26 mouse cellular contexts compared by ENCODE assay signal in the genomic region with DNA sequence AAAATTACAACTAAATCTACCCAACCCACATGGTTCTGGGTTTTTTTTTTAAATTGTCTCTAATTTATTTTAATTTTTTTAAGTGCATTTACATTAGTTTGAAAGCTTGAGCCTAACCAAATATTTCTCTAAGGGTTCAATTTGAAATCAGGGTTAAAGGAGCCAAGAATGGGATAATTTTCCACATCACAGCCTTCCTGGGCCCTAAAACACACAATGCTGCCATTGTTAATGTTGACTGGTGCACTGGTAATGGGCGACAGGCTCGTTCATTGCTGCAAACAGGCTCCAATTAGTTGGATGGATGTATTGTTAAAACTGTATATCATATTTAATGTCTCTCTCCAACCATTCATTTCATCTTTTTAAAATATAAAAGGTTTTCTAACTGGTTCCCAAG. TPM values are rescaled to one million over a fixed set of nuclear protein-coding genes. Genes with fewer than 3 reads are reported as not detected.
A peak's percentile ranks its signal among the peaks of the same experiment; 100 is the strongest.
DNase-seq lines count a peak whose midpoint lies in the region; ATAC-seq and TF ChIP-seq lines count a peak whose summit lies in the region.
"Had no signal": no experiment of that assay in that cellular context is flagged by ENCODE, and none has a peak within 500 bp of the region (broad histone marks: within the 10 kb centered on the region; RNA-seq: fewer than 3 reads in every experiment).

No protein-coding gene starts in this region.

- intact Hi-C loops in left cerebral cortex, postnatal 10 days (cut with DNase I): no loop called here

- H3K27me3 ChIP-seq in forebrain, embryonic 13.5 days: no peaks in the 10 kb centered on the region
- H3K27me3 ChIP-seq in forebrain, embryonic 11.5 days (ENCODE audit: control insufficient read depth, insufficient read depth, low read length): no peaks in the 10 kb centered on the region
- H3K27me3 ChIP-seq: CH12.LX; embryonic facial prominence, embryonic 12.5 days; forebrain, embryonic 12.5 days had no signal

- H3K9me3 ChIP-seq in forebrain, embryonic 13.5 days (replicated peaks): peaks cover 10% of the 10 kb centered on the region
- no peaks in the 10 kb centered on the region for H3K9me3 ChIP-seq in forebrain, embryonic 11.5 days (ENCODE audit: control insufficient read depth, low read length)
- H3K9me3 ChIP-seq: embryonic facial prominence, embryonic 12.5 days had no signal

- no peak for TF ChIP-seq POLR2A in brain, embryonic 14.5 days (IDR thresholded peaks at IDR 0.05; ENCODE audit: borderline replicate concordance, extremely low read depth, insufficient read depth, insufficient read length, poor library complexity, severe bottlenecking)

- no peak overlapping the region for H3K9ac ChIP-seq in forebrain, embryonic 13.5 days
- H3K9ac ChIP-seq in forebrain, embryonic 11.5 days (ENCODE audit: low read length): no peak overlapping the region
- H3K9ac ChIP-seq: embryonic facial prominence, embryonic 12.5 days; forebrain, embryonic 12.5 days; forebrain, postnatal 0 days had no signal

- DNase-seq in forebrain, embryonic 11.5 days (ENCODE audit: low spot score): no peak
- peak; percentile 77 for DNase-seq in Muller cell, postnatal 12 days (ENCODE audit: inconsistent ontology term)
- DNase-seq in brain, embryonic 14.5 days (ENCODE audit: low read depth): peak; percentile 79
- DNase-seq in retina, embryonic 14.5 days (ENCODE audit: low spot score): peak; percentile 44
- DNase-seq in embryo, embryonic 10.5 days (ENCODE audit: low spot score): no peak
- DNase-seq in left cerebral cortex, postnatal 10 days (ENCODE audit: extremely low spot score in 1 of 2, low spot score in 2 of 2): no peak
- no peak for DNase-seq in spleen, postnatal 36 days (ENCODE audit: low spot score in 2 of 2)
- DNase-seq: adrenal gland, adult 8-10 months; adrenal gland, postnatal 14 days; adrenal gland, postnatal 36 days; B cell, adult 2 months; cerebellum, adult 11 months; cerebellum, adult 18-20 months; cerebellum, adult 8-10 months; cerebellum, adult 9-11 months; cerebellum, postnatal 14 days; cerebellum, postnatal 36 days; forebrain, postnatal 0 days had no signal

- TF ChIP-seq CTCF in brain, embryonic 14.5 days (IDR thresholded peaks at IDR 0.05; ENCODE audit: borderline replicate concordance, extremely low read depth, insufficient read depth, insufficient read length): no peak

- no peak overlapping the region for H3K4me2 ChIP-seq in forebrain, embryonic 13.5 days
- no peak overlapping the region for H3K4me2 ChIP-seq in forebrain, embryonic 11.5 days (ENCODE audit: low read depth, low read length, severe bottlenecking)
- H3K4me2 ChIP-seq: embryonic facial prominence, embryonic 12.5 days; forebrain, embryonic 12.5 days had no signal

- no peak overlapping the region for H3K27ac ChIP-seq in forebrain, embryonic 13.5 days
- no peak overlapping the region for H3K27ac ChIP-seq in forebrain, embryonic 11.5 days (ENCODE audit: low read depth, low read length)
- H3K27ac ChIP-seq: embryonic facial prominence, embryonic 10.5 days; embryonic facial prominence, embryonic 12.5 days; forebrain, embryonic 12.5 days had no signal

- H3K4me1 ChIP-seq in forebrain, embryonic 13.5 days: no peaks in the 10 kb centered on the region
- no peaks in the 10 kb centered on the region for H3K4me1 ChIP-seq in forebrain, embryonic 11.5 days (replicated peaks; ENCODE audit: control insufficient read depth, insufficient read depth, low read length)
- H3K4me1 ChIP-seq: embryonic facial prominence, embryonic 10.5 days; embryonic facial prominence, embryonic 12.5 days; forebrain, embryonic 12.5 days had no signal

- 23% methylated on average over 2 of the region's 2 CpGs for WGBS in forebrain, embryonic 13.5 days
- 38% methylated on average over 2 of the region's 2 CpGs for WGBS in forebrain, embryonic 11.5 days

- H3K36me3 ChIP-seq in forebrain, embryonic 13.5 days (ENCODE audit: poor library complexity, severe bottlenecking): no peaks in the 10 kb centered on the region
- no peaks in the 10 kb centered on the region for H3K36me3 ChIP-seq in forebrain, embryonic 11.5 days (ENCODE audit: control insufficient read depth, insufficient read depth, low read length)
- H3K36me3 ChIP-seq: embryonic facial prominence, embryonic 10.5 days; embryonic facial prominence, embryonic 12.5 days; forebrain, embryonic 12.5 days; G1E had no signal

- H3K4me3 ChIP-seq in forebrain, embryonic 13.5 days: no peak overlapping the region
- H3K4me3 ChIP-seq in forebrain, embryonic 11.5 days (ENCODE audit: low read depth, low read length): no peak overlapping the region
- H3K4me3 ChIP-seq: embryonic facial prominence, embryonic 10.5 days; embryonic facial prominence, embryonic 12.5 days; forebrain, embryonic 12.5 days had no signal

- ATAC-seq in forebrain, embryonic 13.5 days: peak; percentile 62; the same call in 1 of the 2 replicates
- ATAC-seq in forebrain, embryonic 11.5 days (replicated peaks; ENCODE audit: low FRiP score): no peak
- ATAC-seq: activated CD4-positive, CD25-positive, alpha-beta regulatory T cell, adult 4 months; CD4-positive, CD25-positive, alpha-beta regulatory T cell, adult 4 months; forebrain, postnatal 0 days had no signal

RNA-seq across cellular contexts. Expression of a gene that starts 48.8 kb away (rescaled TPM):
- polyA plus RNA-seq in forebrain, embryonic 13.5 days (2015; fragmentation: Nextera tagmentation; extraction: Ambion mirVana): 3.5 and 3.8 TPM in 2 replicates
- 0.88 and 0.91 TPM in 2 replicates for polyA plus RNA-seq in forebrain, embryonic 11.5 days (2014; fragmentation: Nextera tagmentation; extraction: Ambion mirVana)
- 15.8 and 32.8 TPM in 2 replicates for polyA plus RNA-seq in brain, embryonic 14.5 days (2012; rRNA removed)
- 10 to 100 TPM; 44.4 to 45.7 TPM for total RNA-seq in left cerebral cortex, postnatal 10 days (2021)
- polyA plus RNA-seq: G1E had no signal

Comparison
In these comparisons a context has a peak if more than half of its experiments do, and no peak if none do; other contexts are left out.
1. DNase-seq: peak in Muller cell, postnatal 12 days (single experiment), brain, embryonic 14.5 days (single experiment) and retina, embryonic 14.5 days (single experiment); none in forebrain, embryonic 11.5 days (single experiment), embryo, embryonic 10.5 days (single experiment), left cerebral cortex, postnatal 10 days (0 of 2) and spleen, postnatal 36 days (0 of 2).